Mouse (Mus musculus) kidney, postnatal 25 days (tissue): Measurements from ENCODE around the gene Cd274.

Experiments
- DNase-seq, 2 experiments: peaks; one replicate each; pipeline ENCODE4 v3.0.0; 2021; ENCODE audit warnings: mixed read lengths in 2 of 2

Gene Cd274

GRCm38 (mm10) chr19:29436793-29437479 is 69.7 kb downstream of the Cd274 start:
- DNase-seq = no peak
